11 mouse cellular contexts compared by ENCODE assay signal in the genomic region with DNA sequence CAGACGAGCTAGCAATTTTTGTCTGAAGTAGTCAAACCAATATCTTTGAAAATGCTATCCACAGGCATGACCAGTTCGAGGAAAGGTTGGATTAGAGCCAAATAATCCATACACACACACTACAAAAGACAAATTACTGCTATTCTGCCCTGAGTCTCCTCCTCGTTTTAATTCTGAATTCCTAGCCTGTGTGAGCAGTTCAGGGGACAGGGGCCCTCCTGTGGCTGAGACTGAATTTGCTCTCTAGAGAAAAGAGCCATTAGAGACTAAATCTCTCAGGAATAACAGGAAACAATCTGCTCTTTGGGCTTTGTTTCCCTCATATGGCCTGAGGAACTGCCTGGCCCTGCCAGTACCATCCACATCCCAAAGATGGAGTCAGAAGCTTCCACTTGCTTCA. TPM values are rescaled to one million over a fixed set of nuclear protein-coding genes. Genes with fewer than 3 reads are reported as not detected.
DNase-seq lines count a peak whose midpoint lies in the region; ATAC-seq and TF ChIP-seq lines count a peak whose summit lies in the region.
"Had no signal": no experiment of that assay in that cellular context is flagged by ENCODE, and none has a peak within 500 bp of the region (broad histone marks: within the 10 kb centered on the region; RNA-seq: fewer than 3 reads in every experiment).

No protein-coding gene starts in this region.

- ATAC-seq in liver, postnatal 0 days = no peak
- ATAC-seq in liver, embryonic 12.5 days = no peak

- DNase-seq in heart, postnatal 4 days = peak; percentile 43
- no peak for DNase-seq in heart, adult 18-20 months
- no peak for DNase-seq in liver, postnatal 0 days
- DNase-seq in Muller cell, postnatal 12 days (ENCODE audit: inconsistent ontology term) = peak; percentile 52
- peak; percentile 21 to 45 for DNase-seq in kidney, postnatal 36 days
- DNase-seq in limb, embryonic 10.5 days (ENCODE audit: low spot score) = no peak
- DNase-seq in cerebellum, postnatal 36 days = no peak
- DNase-seq: liver, embryonic 13.5 days had no signal

- H3K36me3 ChIP-seq in liver, postnatal 0 days (replicated peaks; ENCODE audit: insufficient read depth, low read length) = no peaks in the 10 kb centered on the region
- H3K36me3 ChIP-seq in liver, embryonic 12.5 days = no peaks in the 10 kb centered on the region
- H3K36me3 ChIP-seq in limb, embryonic 10.5 days = no peaks in the 10 kb centered on the region
- H3K36me3 ChIP-seq: liver, embryonic 13.5 days; neural tube, embryonic 12.5 days had no signal

- no peak overlapping the region for H3K9ac ChIP-seq in liver, postnatal 0 days (replicated peaks)
- H3K9ac ChIP-seq in liver, embryonic 12.5 days = no peak overlapping the region
- H3K9ac ChIP-seq: liver, embryonic 13.5 days; neural tube, embryonic 12.5 days had no signal

- H3K27ac ChIP-seq in liver, postnatal 0 days (ENCODE audit: low read depth) = no peak overlapping the region
- H3K27ac ChIP-seq in liver, embryonic 12.5 days = no peak overlapping the region
- no peak overlapping the region for H3K27ac ChIP-seq in limb, embryonic 10.5 days
- H3K27ac ChIP-seq: liver, embryonic 13.5 days; neural tube, embryonic 12.5 days had no signal

- peaks cover 4% of the 10 kb centered on the region; the same call in 1 of the 2 replicates for H3K4me1 ChIP-seq in liver, postnatal 0 days (ENCODE audit: insufficient read depth)
- H3K4me1 ChIP-seq in liver, embryonic 12.5 days = peaks cover 20% of the 10 kb centered on the region
- peaks cover 37% of the 10 kb centered on the region for H3K4me1 ChIP-seq in limb, embryonic 10.5 days

- peaks cover 27% of the 10 kb centered on the region for H3K27me3 ChIP-seq in liver, postnatal 0 days (ENCODE audit: insufficient read depth, low read length)
- peaks cover 59% of the 10 kb centered on the region for H3K27me3 ChIP-seq in liver, embryonic 12.5 days (replicated peaks)
- H3K27me3 ChIP-seq in limb, embryonic 10.5 days (ENCODE audit: low read depth, poor library complexity, severe bottlenecking) = peaks cover 38% of the 10 kb centered on the region

- no peaks in the 10 kb centered on the region for H3K9me3 ChIP-seq in liver, postnatal 0 days (ENCODE audit: low read length)
- H3K9me3 ChIP-seq in liver, embryonic 12.5 days (replicated peaks) = no peaks in the 10 kb centered on the region
- no peaks in the 10 kb centered on the region for H3K9me3 ChIP-seq in limb, embryonic 10.5 days (replicated peaks)
- H3K9me3 ChIP-seq: liver, embryonic 13.5 days; neural tube, embryonic 12.5 days had no signal

- peak; percentile 56 for TF ChIP-seq CTCF in liver, postnatal 0 days (IDR thresholded peaks at IDR 0.05; ENCODE audit: low read depth)

- WGBS in liver, postnatal 0 days (ENCODE audit: insufficient replicate concordance) = 43% methylated on average over 3 of the region's 3 CpGs
- WGBS in liver, embryonic 12.5 days (ENCODE audit: insufficient replicate concordance) = 54% methylated on average over 3 of the region's 3 CpGs
- 65% methylated on average over 3 of the region's 3 CpGs for WGBS in limb, embryonic 10.5 days

- no peak for TF ChIP-seq EP300 in liver, postnatal 0 days (IDR thresholded peaks at IDR 0.05; ENCODE audit: low read depth)

- no peak overlapping the region for H3K4me3 ChIP-seq in liver, postnatal 0 days (ENCODE audit: low read depth, low read length)
- no peak overlapping the region for H3K4me3 ChIP-seq in liver, embryonic 12.5 days
- H3K4me3 ChIP-seq in limb, embryonic 10.5 days = no peak overlapping the region
- H3K4me3 ChIP-seq: erythroblast, embryonic 14.5 days; liver, embryonic 13.5 days; neural tube, embryonic 12.5 days had no signal

- no peak overlapping the region for H3K4me2 ChIP-seq in liver, postnatal 0 days (ENCODE audit: low read depth, low read length)
- no peak overlapping the region for H3K4me2 ChIP-seq in liver, embryonic 12.5 days
- H3K4me2 ChIP-seq: liver, embryonic 13.5 days; neural tube, embryonic 12.5 days had no signal

RNA-seq across cellular contexts. Expression of gene Rftn1, which starts 3.2 kb away (rescaled TPM):
- total RNA-seq in heart, postnatal 4 days (2021) = 10 to 100 TPM; 70.3 to 80.9 TPM
- 10 to 100 TPM; 52.1 to 53.3 TPM for total RNA-seq in heart, adult 18-20 months (2021)
- polyA plus RNA-seq in liver, postnatal 0 days (2015; fragmentation: Nextera tagmentation; extraction: Ambion mirVana) = 5.0 and 6.0 TPM in 2 replicates
- 9.8 and 11.0 TPM in 2 replicates for polyA plus RNA-seq in liver, embryonic 12.5 days (2016; fragmentation: Nextera tagmentation; extraction: Ambion mirVana)
- 6.3 and 7.2 TPM in 2 replicates for polyA plus RNA-seq in limb, embryonic 10.5 days (2016; fragmentation: Nextera tagmentation; extraction: Ambion mirVana)

Comparison
In these comparisons a context has a peak if more than half of its experiments do, and no peak if none do; other contexts are left out.
1. DNase-seq: peak in heart, postnatal 4 days (single experiment), Muller cell, postnatal 12 days (single experiment) and kidney, postnatal 36 days (2 of 2); none in heart, adult 18-20 months (0 of 2), liver, postnatal 0 days (single experiment), limb, embryonic 10.5 days (single experiment) and cerebellum, postnatal 36 days (0 of 2).